Mouse (Mus musculus) intestine, embryonic 16.5 days (tissue): ENCODE measurements at regions not wholly inside any gene's neighbourhood (a gene's known extent, or its start where the extent isn't known, plus 50 kb on each side); places are given as distances from the start of the nearest gene placed in this dataset.
"Not testable (repeated sequence)": the region's sequence is repeated elsewhere in the genome, so short reads cannot be mapped to it uniquely, and the experiment has no call there.

Experiments
- ATAC-seq: fragments of 200-750 bp; cut with Nextera tagmentation; 2 replicates; pipeline ENCODE4 v1.8.0; 2017; ENCODE audit warnings: moderate TSS enrichment, moderate library complexity
- H3K27ac ChIP-seq: fragments of 300-500 bp; sonication (generic); 2 replicates; pipeline ENCODE4 v1.5.1; 2014; ENCODE audit warnings: mild to moderate bottlenecking, low read length
- H3K27me3 ChIP-seq: fragments of 300-500 bp; sonication (generic); replicated peaks from 2 replicates; pipeline ENCODE4 v1.6.1; 2014; ENCODE audit warnings: low read length, control low read depth, mixed read lengths; ENCODE audit not compliant: control insufficient read depth, insufficient read depth
- H3K36me3 ChIP-seq: fragments of 300-500 bp; sonication (generic); 2 replicates; pipeline ENCODE4 v1.6.1; 2014; ENCODE audit warnings: low read length, control low read depth; ENCODE audit not compliant: control insufficient read depth, insufficient read depth
- H3K4me1 ChIP-seq: fragments of 300-500 bp; sonication (generic); 2 replicates; pipeline ENCODE4 v1.6.1; 2014; ENCODE audit warnings: low read length, control low read depth, mixed read lengths; ENCODE audit not compliant: control insufficient read depth, insufficient read depth
- H3K4me2 ChIP-seq: fragments of 300-500 bp; sonication (generic); 2 replicates; pipeline ENCODE4 v1.6.1; 2014; ENCODE audit warnings: low read depth, low read length, control low read depth
- H3K4me3 ChIP-seq: fragments of 300-500 bp; sonication (generic); 2 replicates; pipeline ENCODE4 v1.5.1; 2014; ENCODE audit warnings: mild to moderate bottlenecking, low read length
- H3K9ac ChIP-seq: fragments of 300-500 bp; sonication (generic); 2 replicates; pipeline ENCODE4 v1.6.1; 2014; ENCODE audit warnings: low read depth, low read length
- H3K9me3 ChIP-seq: fragments of 300-500 bp; sonication (generic); 2 replicates; pipeline ENCODE4 v1.6.1; 2016; ENCODE audit warnings: low read length, control low read depth; ENCODE audit not compliant: control insufficient read depth
- WGBS: fragments of 180-500 bp; shearing (Covaris S2); extraction: QIAGEN DNeasy Blood & Tissue Kit; methylation state at CpG from one replicate; pipeline ENCODE4 v1.1.7; 2014; 5-methylcytosine and 5-hydroxymethylcytosine counted together

DNA sequence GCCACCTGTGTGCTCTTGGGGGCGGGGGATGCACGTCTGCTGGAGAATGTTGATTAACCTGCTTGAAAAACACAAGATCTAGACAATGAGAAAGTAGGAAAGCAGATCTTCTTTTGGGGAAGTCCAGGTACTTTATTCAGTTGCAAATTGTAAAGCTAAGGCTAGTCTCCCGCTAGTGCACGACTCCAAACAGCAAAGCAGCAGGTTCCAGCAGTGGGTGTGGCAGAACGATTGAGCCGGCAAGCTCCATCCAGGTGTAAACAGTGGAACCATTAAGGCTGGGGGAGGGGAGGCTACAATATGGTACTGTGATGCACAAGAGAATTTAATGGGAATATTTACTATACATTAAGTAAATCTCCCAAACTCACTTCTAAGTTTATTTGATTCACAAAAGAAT lies 448.6 kb upstream of the Cobl start:
- not testable (repeated sequence) for H3K36me3 ChIP-seq, H3K4me2 ChIP-seq, H3K9me3 ChIP-seq, H3K27me3 ChIP-seq, H3K9ac ChIP-seq, ATAC-seq, H3K4me1 ChIP-seq, H3K4me3 ChIP-seq, H3K27ac ChIP-seq
- 27% methylated on average over 6 of the region's 6 CpGs for WGBS

DNA sequence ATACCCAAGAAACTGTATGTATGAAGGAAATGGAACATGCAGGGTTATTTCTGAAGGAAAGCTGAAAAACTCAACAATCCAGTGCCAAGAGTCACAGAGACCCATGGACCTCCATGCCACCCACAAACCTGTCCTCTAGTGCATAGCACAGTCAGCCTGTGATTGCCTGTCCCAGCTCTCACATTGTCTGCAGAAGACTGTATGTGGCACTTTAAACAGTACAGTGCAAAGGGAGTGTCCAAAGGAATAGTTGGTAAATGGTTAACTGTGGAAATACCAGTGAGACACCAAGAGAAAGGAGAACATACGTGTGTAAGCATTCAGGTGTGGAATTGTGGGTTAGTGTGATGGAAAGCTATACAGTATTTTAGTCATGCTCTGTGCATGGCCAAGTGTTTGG lies 409.0 kb upstream of the Cobl start:
- ATAC-seq: peak; percentile 84
- WGBS: 45% methylated on average over 1 of the region's 1 CpGs
- H3K36me3 ChIP-seq: no peaks in the 10 kb centered on the region

DNA sequence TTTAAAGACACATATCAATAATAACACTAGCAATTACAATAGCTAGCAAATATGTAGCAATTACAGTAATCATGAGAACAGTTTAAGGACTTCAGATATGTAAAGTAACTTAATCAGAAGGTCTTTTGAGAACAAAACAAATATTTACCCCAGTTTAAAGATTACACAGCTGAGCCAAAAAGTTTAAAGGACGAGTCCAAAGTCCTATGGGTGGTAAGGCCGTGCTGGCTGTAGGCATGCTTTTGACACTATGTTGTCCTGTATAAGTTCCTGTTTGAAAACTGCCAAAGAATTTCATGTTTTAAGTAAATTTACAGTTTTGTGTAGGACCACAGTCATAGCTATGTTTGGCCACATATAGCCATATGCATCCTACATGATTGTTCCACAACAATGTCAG lies 408.0 kb upstream of the Cobl start:
- Histone ChIP-seq H3K27ac (no peak overlapping the region), H3K36me3 (no peaks in the 10 kb centered on the region), H3K9me3 (no peaks in the 10 kb centered on the region), H3K4me2 (0 out of 2 replicates have a peak overlapping the region, but pooled peaks have one; percentile 6), H3K4me3 (no peak overlapping the region), H3K4me1 (no peaks in the 10 kb centered on the region), H3K27me3 (no peaks in the 10 kb centered on the region), H3K9ac (no peak overlapping the region)
- peak; percentile 88 for ATAC-seq
- 45% methylated on average over 2 of the region's 2 CpGs for WGBS

More for the DNA sequence above, 409.0 kb upstream of the Cobl start:
- Histone ChIP-seq H3K4me3 (no peak overlapping the region), H3K4me1 (no peaks in the 10 kb centered on the region), H3K27ac (no peak overlapping the region), H3K9me3 (no peaks in the 10 kb centered on the region), H3K27me3 (no peaks in the 10 kb centered on the region), H3K4me2 (no peak overlapping the region), H3K9ac (no peak overlapping the region)

DNA sequence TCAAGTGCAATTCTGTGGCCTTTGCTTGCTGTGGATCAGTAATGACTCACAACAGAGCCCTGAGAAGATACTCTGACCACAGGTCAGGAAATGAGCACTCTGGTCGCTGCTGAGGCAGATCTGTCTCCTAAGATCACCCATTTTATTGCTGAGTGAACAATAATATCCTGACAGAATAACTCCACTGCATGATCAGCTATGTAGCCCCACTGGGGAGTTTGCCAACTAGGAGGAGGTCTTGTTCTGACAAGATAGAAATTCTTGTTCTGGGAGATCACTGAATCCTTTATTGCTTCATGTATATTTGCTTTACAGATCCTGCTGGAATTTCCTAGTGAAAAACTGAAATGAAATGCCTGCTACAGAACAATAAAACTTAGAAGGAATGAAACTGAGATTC lies 407.6 kb upstream of the Cobl start:
- Histone ChIP-seq H3K27me3 (no peaks in the 10 kb centered on the region), H3K4me3 (no peak overlapping the region), H3K4me2 (no peak overlapping the region), H3K27ac (peak overlapping the region; percentile 45; the same call in 1 of the 2 replicates), H3K4me1 (no peaks in the 10 kb centered on the region), H3K9me3 (no peaks in the 10 kb centered on the region), H3K9ac (no peak overlapping the region), H3K36me3 (no peaks in the 10 kb centered on the region)
- 9% methylated on average over 1 of the region's 1 CpGs for WGBS
- ATAC-seq: peak; percentile 90

DNA sequence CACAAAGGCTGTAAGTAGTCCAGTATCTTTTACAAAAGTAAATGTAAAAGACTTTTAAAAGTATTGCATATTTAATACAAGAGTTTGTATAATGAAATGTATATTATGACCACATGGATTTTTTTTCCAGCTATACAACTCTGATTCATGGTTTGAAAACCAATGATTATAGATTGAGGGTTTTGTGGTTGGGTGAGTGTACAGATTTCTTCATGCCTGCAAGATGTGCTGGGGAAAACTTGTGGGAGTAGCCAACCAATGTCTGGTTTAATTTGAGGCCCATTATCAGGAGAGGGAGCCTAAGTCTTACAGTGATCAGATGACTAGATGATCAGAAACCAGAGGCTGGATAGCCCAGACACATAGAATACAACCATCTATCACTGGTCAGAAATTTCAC lies 402.8 kb upstream of the Cobl start:
- Histone ChIP-seq H3K4me3 (no peak overlapping the region), H3K27ac (no peak overlapping the region), H3K9me3 (no peaks in the 10 kb centered on the region), H3K9ac (no peak overlapping the region), H3K4me2 (no peak overlapping the region), H3K27me3 (no peaks in the 10 kb centered on the region), H3K4me1 (no peaks in the 10 kb centered on the region), H3K36me3 (no peaks in the 10 kb centered on the region)
- no peak for ATAC-seq

DNA sequence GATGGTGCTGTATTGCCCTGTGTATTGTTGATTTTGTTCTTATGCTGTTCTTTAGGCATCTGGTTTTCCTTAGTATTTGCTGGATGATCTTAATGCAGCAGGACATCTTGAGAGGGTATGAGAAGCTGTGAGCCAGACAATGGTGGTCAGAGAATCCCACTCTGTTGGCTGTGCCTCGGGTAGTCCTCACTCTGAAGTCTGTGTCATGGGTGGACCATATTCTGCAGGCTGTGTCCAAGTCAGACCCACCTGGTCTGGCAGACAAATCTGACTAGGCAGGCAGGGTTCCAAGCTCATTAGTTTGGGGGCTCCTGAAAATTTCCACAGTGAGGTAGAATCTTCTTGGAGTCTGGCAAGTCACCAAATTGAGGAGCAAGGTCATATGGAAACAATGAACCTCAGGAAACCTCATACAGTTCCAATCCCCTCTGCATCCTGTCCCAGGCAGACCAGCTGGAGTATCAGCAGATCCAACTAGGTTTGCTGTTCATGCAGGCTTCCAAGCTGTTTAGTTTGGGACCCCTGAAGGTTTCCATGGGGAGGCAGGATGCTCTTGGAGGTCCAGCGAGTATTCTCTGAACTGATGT lies 400.4 kb upstream of the Cobl start:
- H3K27me3 ChIP-seq: no peaks in the 10 kb centered on the region
- H3K36me3 ChIP-seq: no peaks in the 10 kb centered on the region
- H3K4me2 ChIP-seq: no peak overlapping the region
- 78% methylated on average over 2 of the region's 2 CpGs for WGBS
- no peaks in the 10 kb centered on the region for H3K9me3 ChIP-seq
- H3K27ac ChIP-seq: no peak overlapping the region
- no peak for ATAC-seq
- no peak overlapping the region for H3K4me3 ChIP-seq
- H3K4me1 ChIP-seq: no peaks in the 10 kb centered on the region
- no peak overlapping the region for H3K9ac ChIP-seq

DNA sequence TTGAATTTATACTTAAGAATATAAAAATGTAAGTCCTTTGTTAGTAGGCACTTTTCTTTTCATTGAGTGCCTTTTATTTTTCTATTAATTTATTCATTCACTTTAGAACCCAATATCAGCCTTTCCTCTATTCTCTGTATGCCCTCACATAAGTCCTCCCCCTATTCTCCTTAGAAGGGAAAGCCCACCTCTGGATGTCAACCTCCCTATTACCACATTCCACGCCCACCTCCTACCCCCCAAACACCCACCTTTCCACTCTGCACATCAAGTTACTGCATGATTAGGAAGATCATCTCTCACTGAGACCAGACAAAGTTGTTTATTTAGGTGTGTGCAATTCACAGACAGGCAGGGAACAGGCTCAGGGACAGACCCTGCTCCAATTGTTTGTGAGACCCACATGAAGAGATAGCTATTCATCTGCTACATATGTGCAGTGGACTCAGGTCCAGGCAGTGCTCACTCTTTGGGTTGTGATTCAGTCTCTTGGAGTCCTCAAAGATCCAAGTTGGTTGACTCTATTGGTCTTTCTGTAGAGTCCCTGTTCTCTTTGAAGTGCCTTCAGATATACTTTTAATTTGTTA lies 394.7 kb upstream of the Cobl start:
- Histone ChIP-seq H3K4me2 (no peak overlapping the region), H3K36me3 (no peaks in the 10 kb centered on the region), H3K4me3 (no peak overlapping the region), H3K27me3 (no peaks in the 10 kb centered on the region), H3K9ac (no peak overlapping the region), H3K9me3 (no peaks in the 10 kb centered on the region), H3K4me1 (no peaks in the 10 kb centered on the region), H3K27ac (no peak overlapping the region)
- 77% methylated on average over 1 of the region's 1 CpGs for WGBS
- ATAC-seq: peak; percentile 36; the same call in 1 of the 2 replicates

DNA sequence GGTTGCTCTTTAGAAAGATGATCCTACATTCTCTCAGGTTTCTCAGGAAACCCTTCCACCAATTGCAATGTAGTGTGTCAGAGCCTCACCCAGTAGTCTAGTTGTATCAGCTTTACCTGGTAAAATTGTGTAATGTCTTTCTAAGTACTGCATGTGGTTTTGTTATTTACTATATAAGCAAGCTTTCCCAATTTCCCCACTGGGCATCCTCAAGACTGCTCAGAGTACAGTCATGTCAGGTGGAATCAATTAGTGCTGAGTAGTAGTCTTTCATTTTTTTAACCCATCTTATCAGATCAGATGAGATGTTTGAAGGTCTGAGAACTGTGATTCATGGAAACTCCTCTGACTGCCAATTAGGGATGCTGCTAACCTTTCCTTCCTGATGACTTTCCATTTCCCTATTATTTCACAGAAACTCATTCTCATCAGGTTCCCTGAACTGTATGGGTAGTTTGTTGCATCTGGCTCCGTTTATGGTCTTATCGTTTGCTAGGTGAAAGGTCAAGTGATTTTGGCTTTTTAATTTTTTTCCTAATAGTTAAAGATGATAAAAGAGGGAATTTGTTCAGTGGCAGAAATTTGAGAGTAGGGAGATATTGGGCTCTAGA lies 393.6 kb upstream of the Cobl start:
- Histone ChIP-seq H3K27ac (no peak overlapping the region), H3K27me3 (no peaks in the 10 kb centered on the region), H3K4me3 (no peak overlapping the region), H3K36me3 (no peaks in the 10 kb centered on the region), H3K4me2 (no peak overlapping the region), H3K4me1 (no peaks in the 10 kb centered on the region), H3K9me3 (no peaks in the 10 kb centered on the region), H3K9ac (no peak overlapping the region)
- peak; percentile 56; the same call in 1 of the 2 replicates for ATAC-seq
- WGBS: 77% methylated on average over 2 of the region's 2 CpGs

DNA sequence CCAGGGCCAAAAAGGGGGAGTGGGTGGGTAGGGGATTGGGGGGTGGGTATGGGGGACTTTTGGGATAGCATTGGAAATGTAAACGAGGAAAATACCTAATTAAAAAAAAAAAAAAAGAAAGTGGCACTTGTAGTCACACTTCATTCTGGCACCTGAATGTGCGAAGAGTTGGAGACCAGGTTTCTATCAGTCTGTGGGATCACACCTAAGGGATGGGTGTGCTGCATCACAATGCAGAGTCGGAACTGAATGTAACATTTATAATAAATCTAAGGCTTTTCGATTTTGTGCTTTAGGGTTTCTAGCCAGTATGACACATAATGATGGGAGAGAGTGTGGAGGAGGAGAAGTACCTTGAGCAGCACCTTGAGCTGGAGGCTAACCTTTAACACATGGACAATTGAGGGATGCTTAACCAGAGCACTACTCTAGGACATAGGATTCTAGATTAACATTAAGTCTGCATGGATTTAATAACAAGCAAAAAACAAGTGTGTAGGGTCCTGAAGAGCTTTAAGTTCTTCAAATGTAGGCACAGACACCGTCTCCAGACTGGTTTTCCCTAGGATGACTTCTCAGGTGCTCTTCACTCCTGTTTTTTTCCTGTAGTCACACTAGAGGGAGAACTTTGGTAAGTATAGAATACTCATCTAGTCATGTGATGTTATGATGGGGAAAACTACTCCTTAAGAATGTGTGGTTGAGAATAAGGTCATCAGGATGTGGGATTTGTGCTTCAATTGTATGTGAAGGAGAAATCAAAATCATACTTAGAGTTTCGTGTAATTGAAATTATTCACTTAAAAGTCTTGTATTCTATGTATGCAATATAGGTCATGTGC lies 392.8 kb upstream of the Cobl start:
- no peak overlapping the region for H3K4me2 ChIP-seq
- H3K36me3 ChIP-seq: no peaks in the 10 kb centered on the region
- no peaks in the 10 kb centered on the region for H3K9me3 ChIP-seq
- no peak for ATAC-seq
- no peaks in the 10 kb centered on the region for H3K27me3 ChIP-seq
- no peak overlapping the region for H3K4me3 ChIP-seq
- no peak overlapping the region for H3K9ac ChIP-seq
- WGBS: 79% methylated on average over 6 of the region's 6 CpGs
- no peak overlapping the region for H3K27ac ChIP-seq
- H3K4me1 ChIP-seq: no peaks in the 10 kb centered on the region
